Mouse (Mus musculus) kidney, embryonic 14.5 days (tissue): ENCODE results near the gene Cd83. TPM values are rescaled to one million over a fixed set of nuclear protein-coding genes. Genes with fewer than 3 reads are reported as not detected.

ENCODE experiments used
- ATAC-seq: fragments of 200-750 bp; cut with Nextera tagmentation; 2 replicates; pipeline ENCODE4 v1.8.0; 2017; ENCODE audit warnings: moderate number of reproducible peaks, mild to moderate bottlenecking, moderate TSS enrichment, moderate library complexity; ENCODE audit not compliant: low FRiP score, low TSS enrichment
- H3K27ac ChIP-seq: fragments of 300-500 bp; sonication (generic); 2 replicates; pipeline ENCODE4 v1.5.1; 2014; ENCODE audit warnings: low read depth, mild to moderate bottlenecking, low read length, moderate library complexity, mixed read lengths
- H3K27me3 ChIP-seq: fragments of 300-500 bp; sonication (generic); 2 replicates; pipeline ENCODE4 v1.6.1; 2014; ENCODE audit warnings: mild to moderate bottlenecking, low read length; ENCODE audit not compliant: control insufficient read depth, insufficient read depth
- H3K36me3 ChIP-seq: fragments of 300-500 bp; sonication (generic); 2 replicates; pipeline ENCODE4 v1.6.1; 2014; ENCODE audit warnings: low read length, mixed read lengths; ENCODE audit not compliant: control insufficient read depth, insufficient read depth
- H3K4me1 ChIP-seq: fragments of 300-500 bp; sonication (generic); 2 replicates; pipeline ENCODE4 v1.6.1; 2014; ENCODE audit warnings: low read length, mixed read lengths; ENCODE audit not compliant: control insufficient read depth, insufficient read depth
- H3K4me2 ChIP-seq: fragments of 300-500 bp; sonication (generic); replicated peaks from 2 replicates; pipeline ENCODE4 v1.6.1; 2014; ENCODE audit warnings: low read depth, mild to moderate bottlenecking, low read length
- H3K4me3 ChIP-seq: fragments of 300-500 bp; sonication (generic); 2 replicates; pipeline ENCODE4 v1.5.1; 2014; ENCODE audit warnings: mild to moderate bottlenecking, low read length
- H3K9ac ChIP-seq: fragments of 300-500 bp; sonication (generic); 2 replicates; pipeline ENCODE4 v1.6.1; 2014; ENCODE audit warnings: low read depth, mild to moderate bottlenecking, low read length, moderate library complexity
- H3K9me3 ChIP-seq: fragments of 300-500 bp; sonication (generic); 2 replicates; pipeline ENCODE4 v1.6.1; 2016; ENCODE audit warnings: low read length; ENCODE audit not compliant: control insufficient read depth
- WGBS: fragments of 180-500 bp; shearing (Covaris S2); extraction: QIAGEN DNeasy Blood & Tissue Kit; methylation state at CpG from one replicate; pipeline ENCODE4 v1.1.7; 2014; 5-methylcytosine and 5-hydroxymethylcytosine counted together
- polyA plus RNA-seq: library from polyadenylated mRNA; unstranded; fragments of >200 nt; fragmentation: Nextera tagmentation; extraction: Ambion mirVana; gene quantifications from 2 replicates; pipeline ENCODE4 v1.2.1, GENCODE M21; 2014

Gene Cd83
- polyA plus RNA-seq = 26.8 and 34.6 TPM in 2 replicates

- Histone ChIP-seq H3K36me3 (no peaks in the 10 kb centered on the region), H3K9ac (peak within 1 kb of the TSS; percentile 75), H3K9me3 (no peaks in the 10 kb centered on the region), H3K27ac (peak within 1 kb of the TSS; percentile 64), H3K27me3 (no peaks in the 10 kb centered on the region), H3K4me3 (peak within 1 kb of the TSS; percentile 64), H3K4me1 (peaks cover 25% of the 10 kb centered on the region), H3K4me2 (peak within 1 kb of the TSS; percentile 79)
- peak; percentile 76 for ATAC-seq
- WGBS = 2% methylated on average over 68 of the region's 73 CpGs
Observed at GRCm38 (mm10) chr13:43784725-43785711, at the start of gene Cd83. Gene Cd83 (plus strand): TSS chr13:43784775.

DNA sequence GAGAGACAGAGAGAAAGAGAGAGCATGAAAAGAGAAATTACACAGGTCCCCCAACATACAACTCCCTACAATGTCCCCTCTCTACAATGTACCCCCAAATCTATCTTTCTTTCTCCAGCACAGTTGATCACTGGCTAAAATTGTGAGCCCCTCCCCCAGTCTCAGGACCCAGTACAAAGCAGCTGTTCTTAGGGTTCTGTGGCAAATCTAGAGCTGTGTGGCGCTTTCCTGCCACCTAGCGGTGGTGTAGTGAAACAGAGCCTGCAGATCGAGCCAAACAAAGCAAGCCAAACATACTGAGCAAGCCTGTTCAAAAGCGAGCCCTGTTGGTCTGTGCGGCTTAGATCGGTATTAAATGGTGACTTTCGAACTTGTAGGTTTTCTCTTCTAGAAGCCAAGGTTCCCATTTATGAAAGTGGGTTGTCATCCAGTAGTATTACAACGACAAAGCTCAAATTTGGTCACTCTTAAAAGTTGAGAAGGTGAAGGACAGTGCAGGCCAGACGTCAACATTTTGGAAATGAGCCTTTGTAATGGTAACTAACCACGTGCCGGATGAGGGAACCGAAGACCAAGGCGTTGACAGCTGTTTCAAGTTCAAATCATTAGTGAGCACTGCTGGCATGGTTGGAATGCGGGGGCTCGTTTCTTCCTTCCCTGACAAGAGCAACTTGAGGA lies 44.8 kb upstream of the Cd83 start:
- no peak overlapping the region for H3K9ac ChIP-seq
- H3K27ac ChIP-seq = no peak overlapping the region
- no peaks in the 10 kb centered on the region for H3K27me3 ChIP-seq
- H3K4me3 ChIP-seq = no peak overlapping the region
- WGBS = 31% methylated on average over 15 of the region's 15 CpGs
- no peak overlapping the region for H3K4me2 ChIP-seq
- no peaks in the 10 kb centered on the region for H3K36me3 ChIP-seq
- ATAC-seq = peak; percentile 75; the same call in 1 of the 2 replicates
- peaks cover 9% of the 10 kb centered on the region for H3K9me3 ChIP-seq
- 0 out of 2 replicates have a peak, but pooled peaks cover 1% of the 10 kb centered on the region for H3K4me1 ChIP-seq

GRCm38 (mm10) chr13:43740276-43740608 lies 44.3 kb upstream of the Cd83 start:
- Histone ChIP-seq H3K9ac (no peak overlapping the region), H3K4me2 (no peak overlapping the region), H3K9me3 (peaks cover 9% of the 10 kb centered on the region), H3K36me3 (no peaks in the 10 kb centered on the region), H3K4me3 (no peak overlapping the region), H3K27me3 (no peaks in the 10 kb centered on the region), H3K4me1 (no peaks in the 10 kb centered on the region), H3K27ac (no peak overlapping the region)
- ATAC-seq = no peak; the same call in 1 of the 2 replicates
- 82% methylated on average over 7 of the region's 7 CpGs for WGBS

GRCm38 (mm10) chr13:43742677-43743076 lies 41.9 kb upstream of the Cd83 start:
- H3K36me3 ChIP-seq = no peaks in the 10 kb centered on the region
- H3K4me2 ChIP-seq = no peak overlapping the region
- no peaks in the 10 kb centered on the region for H3K4me1 ChIP-seq
- peaks cover 13% of the 10 kb centered on the region for H3K9me3 ChIP-seq
- WGBS = 70% methylated on average over 3 of the region's 3 CpGs
- H3K9ac ChIP-seq = no peak overlapping the region
- no peak overlapping the region for H3K4me3 ChIP-seq
- H3K27ac ChIP-seq = no peak overlapping the region
- ATAC-seq = no peak
- no peaks in the 10 kb centered on the region for H3K27me3 ChIP-seq

DNA sequence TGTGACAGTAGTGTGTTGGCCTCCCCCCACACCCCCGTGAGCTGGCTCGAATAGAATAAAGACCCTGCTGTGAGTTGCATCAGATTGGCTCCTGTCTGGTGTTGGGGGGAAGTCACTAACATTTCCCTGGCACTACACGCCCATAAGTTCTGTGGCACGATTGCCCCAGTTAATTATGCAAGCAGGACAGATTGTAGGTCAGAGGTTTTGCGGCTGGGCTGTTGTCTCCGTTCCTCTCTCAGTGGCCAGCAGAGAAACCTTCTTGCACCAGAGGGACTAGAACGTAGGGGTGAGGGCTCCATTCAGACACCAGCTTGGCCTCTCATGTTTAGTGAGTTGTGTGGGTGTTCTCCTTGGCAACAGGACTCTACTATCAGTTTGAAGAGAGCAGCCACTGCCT lies 40.3 kb upstream of the Cd83 start:
- Histone ChIP-seq H3K27ac (no peak overlapping the region), H3K27me3 (no peaks in the 10 kb centered on the region), H3K4me1 (no peaks in the 10 kb centered on the region), H3K4me2 (no peak overlapping the region), H3K36me3 (no peaks in the 10 kb centered on the region), H3K9me3 (peaks cover 13% of the 10 kb centered on the region), H3K9ac (no peak overlapping the region), H3K4me3 (no peak overlapping the region)
- no peak for ATAC-seq
- WGBS = 92% methylated on average over 7 of the region's 7 CpGs

DNA sequence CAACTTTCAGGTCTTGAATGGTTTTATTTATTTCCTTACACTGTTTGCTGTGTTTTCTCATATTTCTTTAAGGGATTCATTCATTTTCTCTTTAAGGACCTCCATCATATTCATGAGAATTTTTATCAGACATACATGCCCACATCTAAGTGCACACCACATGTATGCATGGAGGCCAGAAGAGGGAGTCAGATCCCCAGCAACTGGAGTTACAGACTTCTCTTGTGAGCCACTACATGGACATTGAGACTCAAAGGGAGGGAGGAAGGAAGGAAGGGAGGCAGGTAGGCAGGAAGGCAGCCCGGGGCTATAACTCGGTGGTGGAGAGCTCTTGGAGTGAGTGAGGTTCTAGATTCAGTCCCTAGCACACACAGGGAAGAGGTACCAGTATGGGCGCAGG lies 34.3 kb upstream of the Cd83 start:
- Histone ChIP-seq H3K4me1 (no peaks in the 10 kb centered on the region), H3K9ac (no peak overlapping the region), H3K36me3 (no peaks in the 10 kb centered on the region), H3K27ac (no peak overlapping the region), H3K4me3 (no peak overlapping the region), H3K4me2 (no peak overlapping the region), H3K27me3 (no peaks in the 10 kb centered on the region), H3K9me3 (0 out of 2 replicates have a peak, but pooled peaks cover 4% of the 10 kb centered on the region)
- ATAC-seq = no peak
- 80% methylated on average over 3 of the region's 3 CpGs for WGBS

- Histone ChIP-seq H3K9ac (no peak overlapping the region), H3K9me3 (0 out of 2 replicates have a peak, but pooled peaks cover 4% of the 10 kb centered on the region), H3K27ac (no peak overlapping the region), H3K4me3 (no peak overlapping the region), H3K36me3 (no peaks in the 10 kb centered on the region), H3K4me1 (no peaks in the 10 kb centered on the region), H3K27me3 (no peaks in the 10 kb centered on the region), H3K4me2 (no peak overlapping the region)
- ATAC-seq = no peak
- WGBS = 74% methylated on average over 6 of the region's 6 CpGs
Observed at GRCm38 (mm10) chr13:43750966-43751365, 33.6 kb upstream of the Cd83 start.

GRCm38 (mm10) chr13:43752407-43752806 lies 32.2 kb upstream of the Cd83 start:
- WGBS = 77% methylated on average over 7 of the region's 7 CpGs

DNA sequence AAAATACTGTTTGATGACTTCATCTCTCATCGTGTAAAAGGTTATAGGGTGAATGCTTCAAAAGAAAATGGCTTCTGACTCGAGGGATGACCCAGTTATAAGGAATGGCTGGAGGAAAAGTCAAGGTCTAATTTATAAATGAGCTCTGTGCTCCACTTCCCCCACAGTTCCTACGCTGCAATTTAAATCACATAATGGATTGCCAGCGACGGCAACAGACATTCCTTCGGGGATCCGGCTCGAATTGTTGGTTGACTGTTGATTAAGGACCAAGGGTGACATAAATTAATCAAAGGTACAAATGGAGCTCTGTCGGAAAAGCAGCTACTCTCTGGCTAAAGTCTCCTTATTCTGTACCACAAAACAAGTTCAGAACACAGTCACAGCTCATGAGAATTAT lies 30.9 kb upstream of the Cd83 start:
- Histone ChIP-seq H3K36me3 (no peaks in the 10 kb centered on the region), H3K4me3 (no peak overlapping the region), H3K9ac (no peak overlapping the region), H3K9me3 (no peaks in the 10 kb centered on the region), H3K27me3 (no peaks in the 10 kb centered on the region), H3K27ac (peak overlapping the region; percentile 25; the same call in 1 of the 2 replicates), H3K4me1 (no peaks in the 10 kb centered on the region), H3K4me2 (no peak overlapping the region)
- no peak for ATAC-seq
- WGBS = 15% methylated on average over 9 of the region's 9 CpGs

More at GRCm38 (mm10) chr13:43752407-43752806, 32.2 kb upstream of the Cd83 start:
- Histone ChIP-seq H3K9me3 (0 out of 2 replicates have a peak, but pooled peaks cover 2% of the 10 kb centered on the region), H3K27me3 (no peaks in the 10 kb centered on the region), H3K4me2 (no peak overlapping the region), H3K4me3 (no peak overlapping the region), H3K27ac (no peak overlapping the region), H3K9ac (no peak overlapping the region), H3K36me3 (no peaks in the 10 kb centered on the region), H3K4me1 (no peaks in the 10 kb centered on the region)
- no peak for ATAC-seq
